Mouse (Mus musculus): ENCODE data around the gene Gm49383.

- no peak for TF ChIP-seq POLR2A (IDR thresholded peaks at IDR 0.05; ENCODE audit: insufficient read length, low read depth)
- no peak for TF ChIP-seq MYOG (IDR thresholded peaks at IDR 0.05; ENCODE audit: control insufficient read depth in 1 of 3, insufficient read depth in 1 of 3, insufficient read length in 2 of 3, low read depth in 2 of 3)
Observed at GRCm38 (mm10) chr12:69208520-69208919, 11.6 kb upstream of the Gm49383 start.
